Mouse (Mus musculus) CH12.LX (cell line): ENCODE results near the gene Fpr2. TPM values are rescaled to one million over a fixed set of nuclear protein-coding genes. Genes with fewer than 3 reads are reported as not detected.

Experiments used
- DNase-seq: peaks from one replicate; pipeline ENCODE4 v3.0.0-alpha.2; 2013; ENCODE audit errors: extremely low read depth
- H3K27ac ChIP-seq: 2 replicates; pipeline ENCODE4 v1.5.1; 2012; ENCODE audit warnings: low read depth, mild to moderate bottlenecking, control low read depth, moderate library complexity; ENCODE audit not compliant: insufficient read depth
- H3K27me3 ChIP-seq: replicated peaks from 2 replicates; pipeline ENCODE3; 2012; ENCODE audit warnings: inconsistent platforms
- H3K36me3 ChIP-seq, 2 experiments: replicated peaks in 1 of 2; 2 replicates each; pipeline versions ENCODE3 to v1.6.1; 2012; ENCODE audit warnings: inconsistent platforms in 1 of 2, low read length in 1 of 2, mild to moderate bottlenecking in 1 of 2, mixed read lengths in 1 of 2, moderate library complexity in 1 of 2; ENCODE audit not compliant: control insufficient read depth in 1 of 2, insufficient read depth in 1 of 2
- H3K4me1 ChIP-seq, 2 experiments: 2 replicates each; pipeline ENCODE4 v1.6.1; 2012; ENCODE audit warnings: inconsistent platforms in 1 of 2, moderate library complexity in 1 of 2; ENCODE audit not compliant: insufficient read depth in 2 of 2, control insufficient read depth in 1 of 2
- H3K4me2 ChIP-seq: 2 replicates; pipeline ENCODE4 v1.6.1; 2012; ENCODE audit warnings: low read depth, mild to moderate bottlenecking, control low read depth; ENCODE audit not compliant: poor library complexity, insufficient read depth, severe bottlenecking
- H3K4me3 ChIP-seq, 3 experiments: fragments of 150-350 bp in 1 of 3; sonication (generic) in 1 of 3; replicated peaks in 1 of 3; 2 replicates each; pipeline versions ENCODE3 to v1.5.1; 2011 to 2012; ENCODE audit warnings: low read depth in 2 of 3, low read length in 2 of 3, mild to moderate bottlenecking in 2 of 3, moderate library complexity in 2 of 3, control low read depth in 1 of 3, improper control_type of control experiment in 1 of 3, inconsistent platforms in 1 of 3, mixed read lengths in 1 of 3; ENCODE audit not compliant: poor library complexity in 1 of 3
- H3K79me2 ChIP-seq: replicated peaks from 2 replicates; pipeline ENCODE4 v1.6.1; 2012; ENCODE audit warnings: mild to moderate bottlenecking, moderate library complexity; ENCODE audit not compliant: control insufficient read depth, poor library complexity, insufficient read depth, severe bottlenecking; ENCODE audit errors: extremely low read depth
- H3K9ac ChIP-seq: 2 replicates; pipeline ENCODE4 v1.6.1; 2012; ENCODE audit warnings: low read depth, mild to moderate bottlenecking, control low read depth, moderate library complexity; ENCODE audit not compliant: insufficient read depth
- H3K9me3 ChIP-seq: replicated peaks from 2 replicates; pipeline ENCODE3; 2012; ENCODE audit warnings: low read length, inconsistent platforms, mixed read lengths
- BHLHE40 ChIP-seq: IDR thresholded peaks from 2 replicates; pipeline ENCODE4 v1.6.1; 2011; ENCODE audit warnings: mild to moderate bottlenecking, low read depth, low read length, improper control_type of control experiment
- CHD1 ChIP-seq: IDR thresholded peaks from 2 replicates; pipeline ENCODE4 v1.6.1; 2012; ENCODE audit warnings: low read depth, low read length, improper control_type of control experiment, inconsistent platforms
- E2F4 ChIP-seq: IDR thresholded peaks from 2 replicates; pipeline ENCODE4 v1.6.1; 2011; ENCODE audit warnings: low read depth, low read length, improper control_type of control experiment; ENCODE audit not compliant: insufficient replicate concordance
- ELF1 ChIP-seq: IDR thresholded peaks from 2 replicates; pipeline ENCODE4 v1.6.1; 2014; ENCODE audit warnings: low read depth, mild to moderate bottlenecking, inconsistent platforms, low read length, improper control_type of control experiment
- IRF4 ChIP-seq: IDR thresholded peaks from 2 replicates; pipeline ENCODE4 v1.6.1; 2014; ENCODE audit warnings: low read depth, mild to moderate bottlenecking, inconsistent platforms, low read length, improper control_type of control experiment
- JUND ChIP-seq: conservative IDR thresholded peaks from 2 replicates; pipeline ENCODE4 v1.6.1; 2011; ENCODE audit warnings: low read depth, low read length, improper control_type of control experiment
- MAFK ChIP-seq: IDR thresholded peaks from 2 replicates; pipeline ENCODE4 v1.6.1; 2011; ENCODE audit warnings: low read length, improper control_type of control experiment; ENCODE audit not compliant: insufficient replicate concordance
- MAX ChIP-seq: IDR thresholded peaks from 2 replicates; pipeline ENCODE4 v1.6.1; 2011; ENCODE audit warnings: low read length, improper control_type of control experiment
- MAZ ChIP-seq: IDR thresholded peaks from 2 replicates; pipeline ENCODE4 v1.6.1; 2012; ENCODE audit warnings: low read depth, mild to moderate bottlenecking, inconsistent platforms, low read length, improper control_type of control experiment, moderate library complexity
- MEF2A ChIP-seq: IDR thresholded peaks from 2 replicates; pipeline ENCODE4 v1.6.1; 2014; ENCODE audit warnings: low read depth, mild to moderate bottlenecking, inconsistent platforms, low read length, improper control_type of control experiment, borderline replicate concordance
- MXI1 ChIP-seq: IDR thresholded peaks from 2 replicates; pipeline ENCODE4 v1.6.1; 2011; ENCODE audit warnings: mild to moderate bottlenecking, low read depth, low read length, improper control_type of control experiment
- MYC ChIP-seq: IDR thresholded peaks from 2 replicates; pipeline ENCODE4 v1.6.1; 2011; ENCODE audit warnings: low read depth, mild to moderate bottlenecking, improper control_type of control experiment, low read length
- NRF1 ChIP-seq: IDR thresholded peaks from 2 replicates; pipeline ENCODE4 v1.6.1; 2014; ENCODE audit warnings: low read depth, mild to moderate bottlenecking, inconsistent platforms, low read length, improper control_type of control experiment, moderate library complexity
- POLR2AphosphoS2 ChIP-seq: IDR thresholded peaks from 2 replicates; pipeline ENCODE4 v1.6.1; 2011; ENCODE audit warnings: low read depth, low read length, improper control_type of control experiment
- RAD21 ChIP-seq: IDR thresholded peaks from 2 replicates; pipeline ENCODE4 v1.6.1; 2011; ENCODE audit warnings: low read depth, mild to moderate bottlenecking, low read length, improper control_type of control experiment, moderate library complexity
- RCOR1 ChIP-seq: conservative IDR thresholded peaks from 2 replicates; pipeline ENCODE4 v1.6.1; 2012; ENCODE audit warnings: low read depth, mild to moderate bottlenecking, inconsistent platforms, low read length, improper control_type of control experiment
- SIN3A ChIP-seq: IDR thresholded peaks from 2 replicates; pipeline ENCODE4 v1.6.1; 2012; ENCODE audit warnings: low read length, improper control_type of control experiment, inconsistent platforms
- SMC3 ChIP-seq: IDR thresholded peaks from 2 replicates; pipeline ENCODE4 v1.6.1; 2011; ENCODE audit warnings: low read depth, low read length, improper control_type of control experiment
- TBP ChIP-seq: conservative IDR thresholded peaks from 2 replicates; pipeline ENCODE4 v1.6.1; 2011; ENCODE audit warnings: low read depth, low read length, improper control_type of control experiment
- TCF12 ChIP-seq: IDR thresholded peaks from 2 replicates; pipeline ENCODE4 v1.6.1; 2014; ENCODE audit warnings: low read depth, mild to moderate bottlenecking, inconsistent platforms, low read length, improper control_type of control experiment
- UBTF ChIP-seq: IDR thresholded peaks from 2 replicates; pipeline ENCODE4 v1.6.1; 2012; ENCODE audit warnings: low read depth, mild to moderate bottlenecking, inconsistent platforms, low read length, improper control_type of control experiment, moderate library complexity
- ZC3H11A ChIP-seq: IDR thresholded peaks from 2 replicates; pipeline ENCODE4 v1.6.1; 2012; ENCODE audit warnings: low read depth, mild to moderate bottlenecking, inconsistent platforms, low read length, improper control_type of control experiment
- ZKSCAN1 ChIP-seq: IDR thresholded peaks from 2 replicates; pipeline ENCODE4 v1.6.1; 2012; ENCODE audit warnings: low read depth, inconsistent platforms, low read length, improper control_type of control experiment, borderline replicate concordance
- ZNF384 ChIP-seq: IDR thresholded peaks from 2 replicates; pipeline ENCODE4 v1.6.1; 2012; ENCODE audit warnings: low read depth, low read length, improper control_type of control experiment, inconsistent platforms
- dilution Hi-C: fragments of 300-500 bp; cut with MboI; formaldehyde crosslinking; loops from 2 replicates; pipeline ENCODE4 v1.14.3; 2020; ENCODE audit warnings: low sequenced_read_pairs; ENCODE audit not compliant: extremely low pct_unique_long_range_greater_than_20kb, extremely low pct_ligation_motif_present
- in situ Hi-C: fragments of 300-500 bp; cut with MboI; formaldehyde crosslinking; loops from 3 replicates; pipeline ENCODE4 v1.14.3; 2019; ENCODE audit warnings: low sequenced_read_pairs, low pct_ligation_motif_present, low pct_unique_long_range_greater_than_20kb, mixed read lengths
- polyA plus RNA-seq: library from polyadenylated mRNA; unstranded; fragments of >175 nt; gene quantifications from 2 replicates; pipeline ENCODE4 v1.2.1, GENCODE M21; 2012; ENCODE audit warnings: low read depth; ENCODE audit not compliant: insufficient read length
- total RNA-seq, 2 experiments: library from RNA; depleted of rRNA; stranded (reverse); fragments of 300-350 nt in 1 of 2; fragments of >200 nt in 1 of 2; gene quantifications; 2 replicates each; pipeline ENCODE4 v1.2.3; 2012 to 2014

Gene Fpr2
- total and polyA plus RNA-seq, 3 experiments, result not detected

DNA sequence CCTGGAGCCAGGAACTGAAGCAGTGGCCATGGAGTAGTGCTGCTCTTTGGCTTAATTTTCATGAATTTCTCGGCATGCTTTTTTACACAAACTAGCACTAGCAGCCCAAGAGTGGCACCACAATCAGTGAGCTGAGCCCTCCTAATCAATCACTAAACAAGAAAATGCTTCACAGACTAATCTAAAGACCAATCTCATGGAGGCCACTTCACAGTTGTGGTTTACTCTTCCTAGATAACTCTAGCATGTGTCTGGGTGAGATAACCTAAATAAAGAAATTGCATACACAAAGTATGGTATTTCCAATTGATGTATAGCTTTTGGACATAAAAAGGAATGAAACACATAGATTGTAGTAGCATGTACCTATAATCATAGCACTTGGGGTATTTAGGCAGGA is 8.3 kb upstream of the Fpr2 start:
- no peaks in the 10 kb centered on the region for H3K27me3 ChIP-seq
- in situ Hi-C loops (no loop called here), dilution Hi-C loops (no loop called here)
- no peaks in the 10 kb centered on the region for H3K9me3 ChIP-seq
- H3K9ac ChIP-seq, result no peak overlapping the region
- H3K4me1 ChIP-seq, result no peaks in the 10 kb centered on the region
- no peak for TF ChIP-seq E2F4
- TF ChIP-seq MYC, result no peak
- no peak for TF ChIP-seq RCOR1
- no peak for TF ChIP-seq TBP
- no peak for TF ChIP-seq RAD21
- TF ChIP-seq MAX, result no peak
- TF ChIP-seq MAFK, result no peak
- TF ChIP-seq NRF1, result no peak
- no peak for TF ChIP-seq MAZ
- TF ChIP-seq CHD1, result no peak
- no peak for TF ChIP-seq SMC3
- H3K79me2 ChIP-seq, result no peaks in the 10 kb centered on the region
- H3K4me3 ChIP-seq, result no peak overlapping the region
- no peak overlapping the region for H3K4me2 ChIP-seq
- H3K36me3 ChIP-seq, result no peaks in the 10 kb centered on the region
- DNase-seq, result no peak
- H3K27ac ChIP-seq, result no peak overlapping the region

- Histone ChIP-seq H3K79me2 (no peaks in the 10 kb centered on the region), H3K4me1 (no peaks in the 10 kb centered on the region), H3K27me3 (no peaks in the 10 kb centered on the region), H3K4me3 (no peak overlapping the region), H3K36me3 (no peaks in the 10 kb centered on the region), H3K27ac (no peak overlapping the region)
- DNase-seq, result no peak
- in situ Hi-C loops (no loop called here), dilution Hi-C loops (no loop called here)
- TF ChIP-seq ELF1 (no peak), UBTF (no peak), ZNF384 (no peak), MYC (no peak), MAFK (no peak), POLR2AphosphoS2 (no peak), ZKSCAN1 (no peak), BHLHE40 (no peak), TBP (no peak), RAD21 (no peak), CHD1 (no peak), SIN3A (no peak), ZC3H11A (no peak), TCF12 (no peak), JUND (no peak), MXI1 (no peak), IRF4 (no peak), MEF2A (no peak)
- TF ChIP-seq, all 38 proteins: peak for 0
- no peak overlapping the region for H3K9ac ChIP-seq
- no peak overlapping the region for H3K4me2 ChIP-seq
- H3K9me3 ChIP-seq, result no peaks in the 10 kb centered on the region
Measured at GRCm38 (mm10) chr17:17882672-17883071, 5.0 kb upstream of the Fpr2 start.
